Mouse (Mus musculus): ENCODE results near the gene Btbd18. TPM values are rescaled to one million over a fixed set of nuclear protein-coding genes. Genes with fewer than 3 reads are reported as not detected.
"Not testable (repeated sequence)": the region's sequence is repeated elsewhere in the genome, so short reads cannot be mapped to it uniquely, and the experiment has no call there.

Btbd18 gene
- polyA plus RNA-seq, 1 experiment from 2014 or later, result 0.77 TPM

DNA sequence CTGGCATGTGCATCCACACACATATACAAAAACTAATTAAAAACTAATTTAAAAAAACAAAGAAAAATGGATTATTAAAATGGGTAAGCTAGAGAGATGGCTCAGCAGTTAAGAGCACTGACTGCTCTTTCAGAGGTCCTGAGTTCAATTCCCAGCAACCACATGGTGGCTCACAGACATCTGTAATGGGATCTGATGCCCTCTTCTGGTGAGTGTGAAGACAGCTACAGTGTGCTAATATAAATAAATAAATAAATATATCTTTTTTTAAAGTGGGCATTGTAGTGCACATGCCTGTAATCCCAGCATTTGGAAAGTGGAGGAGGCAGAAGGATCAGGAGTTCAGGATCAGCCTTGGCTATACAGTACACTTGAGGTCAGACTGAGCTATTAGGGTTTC is 5.5 kb upstream of the Btbd18 start:
- Histone ChIP-seq H3K9me3 (ENCODE audit: control insufficient read depth, low read length) (no peaks in the 10 kb centered on the region), H3K4me3 (ENCODE audit: low read depth, low read length) (no peak overlapping the region), H3K4me1 (replicated peaks; ENCODE audit: control insufficient read depth, insufficient read depth, low read length) (no peaks in the 10 kb centered on the region), H3K27ac (ENCODE audit: low read depth, low read length) (no peak overlapping the region), H3K27me3 (ENCODE audit: control insufficient read depth, insufficient read depth, low read length) (no peaks in the 10 kb centered on the region), H3K4me2 (ENCODE audit: low read depth, low read length, severe bottlenecking) (no peak overlapping the region), H3K36me3 (ENCODE audit: control insufficient read depth, insufficient read depth, low read length) (no peaks in the 10 kb centered on the region), H3K9ac (ENCODE audit: low read length) (no peak overlapping the region)
- no peak for ATAC-seq (replicated peaks; ENCODE audit: low FRiP score)
- DNase-seq (ENCODE audit: low spot score), result no peak

DNA sequence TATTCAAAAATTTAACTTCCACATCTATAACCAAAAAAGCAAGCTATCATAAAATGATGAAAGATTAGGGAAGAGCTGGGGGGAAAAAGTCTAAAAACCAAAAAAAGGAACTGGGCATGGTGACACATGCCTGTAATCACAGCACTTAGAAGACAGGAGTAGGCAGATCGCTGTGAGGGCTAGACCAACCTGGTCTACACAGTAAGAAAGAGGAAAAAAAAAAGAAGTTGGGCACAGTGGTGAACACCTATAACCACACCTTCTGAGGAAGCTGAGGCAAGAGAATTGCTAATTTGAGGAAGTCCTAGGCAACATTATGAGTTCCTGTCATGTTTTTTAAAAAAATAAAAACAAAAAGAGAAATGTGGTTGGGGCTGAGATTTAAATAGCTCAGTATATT is 3.0 kb upstream of the Btbd18 start:
- Histone ChIP-seq H3K36me3 (ENCODE audit: control insufficient read depth, insufficient read depth, low read length) (no peaks in the 10 kb centered on the region), H3K4me2 (ENCODE audit: low read depth, low read length, severe bottlenecking) (no peak overlapping the region), H3K27me3 (ENCODE audit: control insufficient read depth, insufficient read depth, low read length) (no peaks in the 10 kb centered on the region), H3K9ac (ENCODE audit: low read length) (no peak overlapping the region), H3K4me1 (replicated peaks; ENCODE audit: control insufficient read depth, insufficient read depth, low read length) (no peaks in the 10 kb centered on the region), H3K27ac (ENCODE audit: low read depth, low read length) (no peak overlapping the region), H3K4me3 (ENCODE audit: low read depth, low read length) (no peak overlapping the region), H3K9me3 (ENCODE audit: control insufficient read depth, low read length) (no peaks in the 10 kb centered on the region)
- DNase-seq (ENCODE audit: low spot score) (no peak), ATAC-seq (replicated peaks; ENCODE audit: low FRiP score) (no peak)
- 86% methylated on average over 1 of the region's 1 CpGs for WGBS

DNA sequence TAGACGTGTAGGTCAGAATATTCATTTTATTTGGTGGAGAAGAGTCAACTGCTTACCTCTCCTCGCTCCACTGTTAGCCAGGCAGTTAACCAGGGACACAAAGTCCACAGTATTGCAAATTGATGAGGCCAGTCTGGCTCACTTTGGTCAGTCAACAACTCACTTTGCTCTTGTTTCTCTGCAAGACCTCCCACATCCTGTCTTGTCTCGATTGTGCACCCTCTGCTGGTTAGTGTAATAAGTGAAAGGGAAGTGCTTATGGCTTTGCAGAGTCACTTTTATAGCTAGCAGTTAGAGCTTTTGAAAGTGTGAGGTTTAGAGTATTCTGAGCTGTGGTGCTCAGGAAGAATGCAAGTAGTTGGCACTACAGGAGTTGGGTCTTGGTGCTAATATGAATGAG is 1.4 kb downstream of the Btbd18 start:
- H3K27me3 ChIP-seq (ENCODE audit: control insufficient read depth, insufficient read depth, low read length), result no peaks in the 10 kb centered on the region
- WGBS, result 64% methylated on average over 3 of the region's 3 CpGs
- no peak overlapping the region for H3K4me2 ChIP-seq (ENCODE audit: low read depth, low read length, severe bottlenecking)
- ATAC-seq (replicated peaks; ENCODE audit: low FRiP score) (no peak), DNase-seq (ENCODE audit: low spot score) (no peak)
- no peak overlapping the region for H3K4me3 ChIP-seq (ENCODE audit: low read depth, low read length)
- no peaks in the 10 kb centered on the region for H3K4me1 ChIP-seq (replicated peaks; ENCODE audit: control insufficient read depth, insufficient read depth, low read length)
- H3K36me3 ChIP-seq (ENCODE audit: control insufficient read depth, insufficient read depth, low read length), result no peaks in the 10 kb centered on the region
- H3K9ac ChIP-seq (ENCODE audit: low read length), result no peak overlapping the region
- no peak overlapping the region for H3K27ac ChIP-seq (ENCODE audit: low read depth, low read length)
- H3K9me3 ChIP-seq (ENCODE audit: control insufficient read depth, low read length), result no peaks in the 10 kb centered on the region

DNA sequence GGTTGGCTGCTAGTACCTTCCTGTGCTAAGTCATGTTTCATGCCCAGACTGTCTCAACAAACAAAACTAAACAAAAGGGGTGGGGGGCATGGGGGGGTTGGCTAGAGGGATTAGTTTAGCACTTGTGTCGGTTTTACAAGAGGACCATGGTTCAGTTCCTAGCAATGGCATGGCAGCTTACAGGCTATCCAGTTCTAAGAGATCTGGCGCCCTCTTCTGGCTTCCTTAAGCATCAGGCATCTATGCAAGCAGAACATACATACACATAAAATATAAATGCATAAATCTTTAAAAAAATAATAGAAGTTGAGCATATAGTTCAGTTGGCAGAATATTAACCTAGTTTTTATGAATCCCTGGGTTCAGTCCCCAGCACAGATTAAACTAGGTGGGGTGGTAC is 4.0 kb downstream of the Btbd18 start:
- Histone ChIP-seq H3K4me3 (ENCODE audit: low read depth, low read length) (no peak overlapping the region), H3K9me3 (ENCODE audit: control insufficient read depth, low read length) (no peaks in the 10 kb centered on the region), H3K36me3 (ENCODE audit: control insufficient read depth, insufficient read depth, low read length) (no peaks in the 10 kb centered on the region), H3K4me1 (replicated peaks; ENCODE audit: control insufficient read depth, insufficient read depth, low read length) (no peaks in the 10 kb centered on the region), H3K9ac (ENCODE audit: low read length) (no peak overlapping the region), H3K27me3 (ENCODE audit: control insufficient read depth, insufficient read depth, low read length) (no peaks in the 10 kb centered on the region), H3K4me2 (ENCODE audit: low read depth, low read length, severe bottlenecking) (no peak overlapping the region), H3K27ac (ENCODE audit: low read depth, low read length) (no peak overlapping the region)
- ATAC-seq (replicated peaks; ENCODE audit: low FRiP score), result peak; percentile 52
- peak; percentile 60 for DNase-seq (ENCODE audit: low spot score)
- 20% methylated on average over 2 of the region's 2 CpGs for WGBS

DNA sequence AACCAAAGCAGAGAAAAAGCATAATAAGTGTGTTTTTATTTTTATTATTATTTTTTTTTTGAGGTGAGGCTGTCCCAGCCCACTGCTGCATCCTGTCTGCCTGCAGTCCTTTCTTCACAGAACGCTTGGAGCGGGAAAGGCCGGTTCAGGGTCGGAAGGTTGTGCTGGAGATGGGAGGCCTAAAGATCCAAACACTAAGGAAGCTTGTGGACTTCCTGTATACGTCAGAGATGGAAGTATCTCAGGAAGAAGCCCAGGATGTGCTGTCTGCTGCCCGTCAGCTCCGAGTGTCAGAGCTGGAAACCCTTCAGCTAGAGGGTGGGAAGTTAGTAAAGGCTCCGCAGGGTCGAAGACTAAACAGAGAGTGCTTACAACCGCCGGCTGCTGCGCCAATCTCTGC is 7.2 kb downstream of the Btbd18 start:
- no peaks in the 10 kb centered on the region for H3K9me3 ChIP-seq (ENCODE audit: control insufficient read depth, low read length)
- no peaks in the 10 kb centered on the region for H3K27me3 ChIP-seq (ENCODE audit: control insufficient read depth, insufficient read depth, low read length)
- no peaks in the 10 kb centered on the region; the same call in 1 of the 2 replicates for H3K36me3 ChIP-seq (ENCODE audit: control insufficient read depth, insufficient read depth, low read length)
- DNase-seq (ENCODE audit: low spot score) (no peak), ATAC-seq (replicated peaks; ENCODE audit: low FRiP score) (no peak)
- no peak overlapping the region for H3K4me3 ChIP-seq (ENCODE audit: low read depth, low read length)
- peaks cover 3% of the 10 kb centered on the region; the same call in 1 of the 2 replicates for H3K4me1 ChIP-seq (replicated peaks; ENCODE audit: control insufficient read depth, insufficient read depth, low read length)
- H3K27ac ChIP-seq (ENCODE audit: low read depth, low read length), result no peak overlapping the region
- no peak overlapping the region for H3K4me2 ChIP-seq (ENCODE audit: low read depth, low read length, severe bottlenecking)
- 68% methylated on average over 12 of the region's 12 CpGs for WGBS
- no peak overlapping the region for H3K9ac ChIP-seq (ENCODE audit: low read length)

DNA sequence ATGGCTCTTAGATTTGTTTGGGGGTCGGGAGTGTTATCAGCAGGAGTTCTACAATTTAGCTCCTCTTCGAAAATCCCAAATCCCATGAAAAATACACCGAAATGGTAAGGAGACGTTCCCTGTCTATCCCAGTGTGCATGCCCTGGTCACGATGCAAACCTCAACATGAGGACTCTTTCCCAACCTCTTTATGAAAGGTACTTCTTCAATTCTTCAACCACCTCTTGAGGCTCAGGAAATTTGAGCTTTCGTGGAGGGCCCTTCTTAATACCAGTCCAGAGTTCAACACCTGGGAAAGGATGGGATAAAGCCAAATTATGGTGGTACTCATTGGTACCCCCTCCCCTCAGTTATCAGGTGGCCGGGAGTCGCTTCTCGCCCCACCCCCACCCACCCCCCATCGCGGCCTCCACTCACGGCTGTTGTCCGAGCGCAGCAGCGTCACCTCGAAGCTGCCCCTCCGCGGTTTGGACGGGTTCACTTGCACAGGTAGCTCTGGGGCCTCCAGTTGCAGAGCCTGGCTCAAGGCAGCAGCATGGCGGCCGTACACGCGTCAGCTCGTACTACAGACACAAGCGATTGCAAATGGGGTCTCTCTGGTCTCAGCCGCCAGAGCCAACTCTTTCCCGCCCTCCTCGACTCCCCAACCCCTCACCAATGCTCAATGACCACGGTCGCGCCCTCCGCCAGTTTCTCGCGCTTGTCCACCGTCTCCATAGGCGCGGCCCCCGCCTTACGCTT is 11.1 kb downstream of the Btbd18 start:
- H3K9ac ChIP-seq (ENCODE audit: low read length), result peak overlapping the region; percentile 96
- no peaks in the 10 kb centered on the region for H3K27me3 ChIP-seq (ENCODE audit: control insufficient read depth, insufficient read depth, low read length)
- WGBS, result 2% methylated on average over 39 of the region's 39 CpGs
- H3K9me3 ChIP-seq (ENCODE audit: control insufficient read depth, low read length), result no peaks in the 10 kb centered on the region
- DNase-seq (ENCODE audit: low spot score) (no peak), ATAC-seq (replicated peaks; ENCODE audit: low FRiP score) (peak; percentile 82)
- H3K4me3 ChIP-seq (ENCODE audit: low read depth, low read length), result peak overlapping the region; percentile 90
- H3K27ac ChIP-seq (ENCODE audit: low read depth, low read length), result peak overlapping the region; percentile 94
- H3K36me3 ChIP-seq (ENCODE audit: control insufficient read depth, insufficient read depth, low read length), result peaks cover 8% of the 10 kb centered on the region; the same call in 1 of the 2 replicates
- peak overlapping the region; percentile 54 for H3K4me2 ChIP-seq (ENCODE audit: low read depth, low read length, severe bottlenecking)
- peaks cover 3% of the 10 kb centered on the region; the same call in 1 of the 2 replicates for H3K4me1 ChIP-seq (replicated peaks; ENCODE audit: control insufficient read depth, insufficient read depth, low read length)

DNA sequence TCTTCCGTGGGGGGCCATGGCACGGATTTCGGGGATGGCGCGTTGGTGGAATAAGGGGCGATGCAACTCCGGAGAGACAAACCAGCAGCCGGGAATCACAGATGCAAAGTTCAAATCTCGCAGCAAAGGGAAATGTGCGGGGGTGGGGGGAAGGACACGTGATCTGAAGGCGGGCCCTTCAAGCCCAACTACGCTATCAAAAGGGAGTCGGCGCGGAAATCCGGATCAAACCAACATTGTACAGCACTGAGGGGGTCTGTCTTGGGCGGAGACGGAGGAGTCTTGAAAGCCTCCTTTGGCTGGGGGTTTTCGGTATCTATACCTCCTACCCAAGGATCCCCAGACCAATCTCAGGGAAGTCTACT is 11.7 kb downstream of the Btbd18 start, which contains the start of gene Selenoh:
Gene Selenoh (minus strand): TSS at position 202 of the 365 bp plus-strand sequence.
- peak within 1 kb of the TSS; percentile 54 for H3K4me2 ChIP-seq (ENCODE audit: low read depth, low read length, severe bottlenecking)
- DNase-seq (ENCODE audit: low spot score) (peak; percentile 94), ATAC-seq (replicated peaks; ENCODE audit: low FRiP score) (peak; percentile 96)
- H3K4me3 ChIP-seq (ENCODE audit: low read depth, low read length), result peak within 1 kb of the TSS; percentile 90
- peak within 1 kb of the TSS; percentile 94 for H3K27ac ChIP-seq (ENCODE audit: low read depth, low read length)
- H3K9ac ChIP-seq (ENCODE audit: low read length), result peak within 1 kb of the TSS; percentile 96
- WGBS, result under 1% methylated on average over 20 of the region's 20 CpGs
- peaks cover 3% of the 10 kb centered on the region; the same call in 1 of the 2 replicates for H3K4me1 ChIP-seq (replicated peaks; ENCODE audit: control insufficient read depth, insufficient read depth, low read length)
- no peaks in the 10 kb centered on the region for H3K27me3 ChIP-seq (ENCODE audit: control insufficient read depth, insufficient read depth, low read length)
- H3K36me3 ChIP-seq (ENCODE audit: control insufficient read depth, insufficient read depth, low read length), result peaks cover 10% of the 10 kb centered on the region; the same call in 1 of the 2 replicates
- H3K9me3 ChIP-seq (ENCODE audit: control insufficient read depth, low read length), result no peaks in the 10 kb centered on the region

DNA sequence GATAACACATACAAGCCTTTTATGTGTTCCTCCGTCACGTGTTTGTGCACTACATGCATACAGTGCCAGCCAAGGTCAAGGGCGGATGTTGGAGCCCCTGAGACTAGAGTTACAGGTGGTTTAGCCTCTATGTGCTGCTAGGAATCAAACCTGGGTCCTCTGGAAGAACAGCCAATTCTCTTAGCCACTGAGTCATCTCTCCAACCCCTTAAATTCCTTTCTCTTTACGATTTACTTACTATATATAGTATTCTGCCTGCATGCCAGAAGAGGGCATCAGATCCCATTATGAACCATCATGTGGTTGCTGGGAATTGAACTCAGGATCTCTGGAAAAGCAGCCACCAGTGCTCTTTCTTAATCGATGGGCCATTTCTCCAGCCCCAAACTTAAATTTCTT is 12.7 kb downstream of the Btbd18 start:
- not testable (repeated sequence) for H3K9ac ChIP-seq (ENCODE audit: low read length); DNase-seq (ENCODE audit: low spot score); H3K4me1 ChIP-seq (replicated peaks; ENCODE audit: control insufficient read depth, insufficient read depth, low read length); H3K9me3 ChIP-seq (ENCODE audit: control insufficient read depth, low read length); H3K27ac ChIP-seq (ENCODE audit: low read depth, low read length); H3K27me3 ChIP-seq (ENCODE audit: control insufficient read depth, insufficient read depth, low read length); ATAC-seq (replicated peaks; ENCODE audit: low FRiP score); H3K4me3 ChIP-seq (ENCODE audit: low read depth, low read length); H3K4me2 ChIP-seq (ENCODE audit: low read depth, low read length, severe bottlenecking)
- H3K36me3 ChIP-seq (ENCODE audit: control insufficient read depth, insufficient read depth, low read length), result peaks cover 10% of the 10 kb centered on the region; the same call in 1 of the 2 replicates
- 69% methylated on average over 4 of the region's 5 CpGs for WGBS

Data from forebrain, embryonic 11.5 days (tissue).